Mouse (Mus musculus): ENCODE measurements around the gene Lmo7.

DNA sequence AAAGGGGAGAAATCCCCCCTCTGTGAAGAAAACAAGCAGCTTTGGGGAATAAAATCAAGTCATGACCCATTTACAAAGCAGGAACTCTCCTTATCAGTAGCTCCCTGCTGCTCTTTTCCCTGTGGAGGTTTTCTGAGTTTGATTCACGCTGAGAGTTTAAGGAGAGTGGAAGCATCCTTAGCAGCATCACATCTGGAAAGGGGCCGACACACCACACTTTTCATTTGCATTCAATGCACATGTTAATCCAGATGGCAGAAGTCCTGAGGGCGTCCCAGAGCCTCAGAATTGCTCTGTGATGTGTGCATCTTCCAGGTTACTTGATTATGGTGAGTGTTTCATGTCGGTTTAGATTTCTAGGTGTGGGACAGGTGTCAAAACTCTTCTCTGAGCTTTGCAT lies 25.7 kb downstream of the Lmo7 start:
- TF ChIP-seq ZNF384 (IDR thresholded peaks at IDR 0.05; ENCODE audit: low read depth, low read length) = no peak
- no peak for TF ChIP-seq HCFC1 (IDR thresholded peaks at IDR 0.05; ENCODE audit: borderline replicate concordance, insufficient read depth, low read length)
